17 mouse cellular contexts compared by ENCODE assay signal in genomic region chr3:38297499-38297898, GRCm38 (mm10).
DNase-seq lines count a peak whose midpoint lies in the region; ATAC-seq and TF ChIP-seq lines count a peak whose summit lies in the region.
"Had no signal": no experiment of that assay in that cellular context is flagged by ENCODE, and none has a peak within 500 bp of the region (broad histone marks: within the 10 kb centered on the region; RNA-seq: fewer than 3 reads in every experiment).

No protein-coding gene starts in this region.

- H3K4me3 ChIP-seq in limb, embryonic 14.5 days (replicated peaks; ENCODE audit: low read length): no peak overlapping the region
- no peak overlapping the region for H3K4me3 ChIP-seq in hindbrain, embryonic 14.5 days (replicated peaks; ENCODE audit: low read length)
- H3K4me3 ChIP-seq in hindbrain, embryonic 10.5 days: no peak overlapping the region
- H3K4me3 ChIP-seq: forebrain, embryonic 12.5 days; midbrain, embryonic 13.5 days had no signal

- ATAC-seq in limb, embryonic 14.5 days (ENCODE audit: low FRiP score, low read depth): no peak
- ATAC-seq in hindbrain, embryonic 14.5 days (ENCODE audit: low FRiP score): no peak
- ATAC-seq: intestine, postnatal 0 days; midbrain, embryonic 13.5 days had no signal

- no peak for TF ChIP-seq POLR2A in limb, embryonic 14.5 days (IDR thresholded peaks at IDR 0.05; ENCODE audit: borderline replicate concordance, extremely low read depth, insufficient read depth, insufficient read length)

- no peak overlapping the region for H3K9ac ChIP-seq in limb, embryonic 14.5 days (ENCODE audit: low read depth, low read length, severe bottlenecking)
- H3K9ac ChIP-seq in hindbrain, embryonic 14.5 days: no peak overlapping the region
- H3K9ac ChIP-seq: forebrain, embryonic 12.5 days; liver, embryonic 14.5 days; lung, embryonic 14.5 days; midbrain, embryonic 13.5 days had no signal

- DNase-seq in heart, adult 11 months: peak; percentile 93
- DNase-seq in heart, postnatal 14 days: no peak
- DNase-seq in NIH3T3 (ENCODE audit: low read depth) (peak; percentile 92), adipocyte (ENCODE audit: low spot score) (peak; percentile 75)
- DNase-seq in limb, embryonic 14.5 days (ENCODE audit: low spot score): peak; percentile 27
- DNase-seq in hindbrain, embryonic 14.5 days (ENCODE audit: low spot score): no peak
- no peak for DNase-seq in hindbrain, embryonic 10.5 days (ENCODE audit: low spot score)
- DNase-seq: cerebellum, adult 8-10 months; cerebellum, postnatal 36 days; lung, embryonic 14.5 days; right cerebral cortex, postnatal 25 days; thymus, postnatal 14 days had no signal

- no peaks in the 10 kb centered on the region for H3K27me3 ChIP-seq in limb, embryonic 14.5 days (ENCODE audit: control insufficient read depth, insufficient read depth, low read length)
- H3K27me3 ChIP-seq in hindbrain, embryonic 14.5 days (ENCODE audit: control insufficient read depth, insufficient read depth, low read length): no peaks in the 10 kb centered on the region
- no peaks in the 10 kb centered on the region for H3K27me3 ChIP-seq in hindbrain, embryonic 10.5 days (ENCODE audit: insufficient read depth, poor library complexity, severe bottlenecking)
- H3K27me3 ChIP-seq: forebrain, embryonic 12.5 days; midbrain, embryonic 13.5 days had no signal

- H3K4me1 ChIP-seq in limb, embryonic 14.5 days (ENCODE audit: control insufficient read depth, insufficient read depth, low read length): no peaks in the 10 kb centered on the region; the same call in 1 of the 2 replicates
- peaks cover 7% of the 10 kb centered on the region; the same call in 1 of the 2 replicates for H3K4me1 ChIP-seq in hindbrain, embryonic 14.5 days (replicated peaks; ENCODE audit: control insufficient read depth, insufficient read depth, low read length)
- H3K4me1 ChIP-seq in hindbrain, embryonic 10.5 days (replicated peaks): peaks cover 19% of the 10 kb centered on the region

- H3K27ac ChIP-seq in limb, embryonic 14.5 days (replicated peaks; ENCODE audit: low read depth, low read length): no peak overlapping the region
- no peak overlapping the region for H3K27ac ChIP-seq in hindbrain, embryonic 14.5 days
- no peak overlapping the region for H3K27ac ChIP-seq in hindbrain, embryonic 10.5 days
- H3K27ac ChIP-seq: forebrain, embryonic 12.5 days; liver, embryonic 14.5 days; midbrain, embryonic 13.5 days had no signal

- intact Hi-C loops in heart, postnatal 14 days (cut with DNase I): no loop called here

- no peak overlapping the region for H3K4me2 ChIP-seq in limb, embryonic 14.5 days (replicated peaks; ENCODE audit: low read depth, low read length, severe bottlenecking)
- H3K4me2 ChIP-seq in hindbrain, embryonic 14.5 days (replicated peaks): no peak overlapping the region
- H3K4me2 ChIP-seq: forebrain, embryonic 12.5 days; heart, embryonic 11.5 days; lung, embryonic 14.5 days; midbrain, embryonic 13.5 days had no signal

- H3K36me3 ChIP-seq in limb, embryonic 14.5 days (ENCODE audit: control insufficient read depth, insufficient read depth, low read length): no peaks in the 10 kb centered on the region
- H3K36me3 ChIP-seq in hindbrain, embryonic 14.5 days (replicated peaks; ENCODE audit: control insufficient read depth, insufficient read depth): no peaks in the 10 kb centered on the region
- no peaks in the 10 kb centered on the region for H3K36me3 ChIP-seq in hindbrain, embryonic 10.5 days
- H3K36me3 ChIP-seq: forebrain, embryonic 12.5 days; midbrain, embryonic 13.5 days had no signal

- H3K9me3 ChIP-seq in limb, embryonic 14.5 days (ENCODE audit: control insufficient read depth, low read length): no peaks in the 10 kb centered on the region
- no peaks in the 10 kb centered on the region for H3K9me3 ChIP-seq in hindbrain, embryonic 14.5 days (ENCODE audit: control insufficient read depth, low read length)
- no peaks in the 10 kb centered on the region for H3K9me3 ChIP-seq in hindbrain, embryonic 10.5 days
- H3K9me3 ChIP-seq: forebrain, embryonic 12.5 days; midbrain, embryonic 13.5 days had no signal

- 67% methylated on average over 2 of the region's 2 CpGs for WGBS in limb, embryonic 14.5 days
- WGBS in hindbrain, embryonic 14.5 days: 82% methylated on average over 2 of the region's 2 CpGs
- 66% methylated on average over 2 of the region's 2 CpGs for WGBS in hindbrain, embryonic 10.5 days

Comparison
In these comparisons a context has a peak if more than half of its experiments do, and no peak if none do; other contexts are left out.
1. DNase-seq: peak in heart, adult 11 months (single experiment), NIH3T3 (single experiment), adipocyte (single experiment) and limb, embryonic 14.5 days (single experiment); none in heart, postnatal 14 days (0 of 2), hindbrain, embryonic 14.5 days (single experiment) and hindbrain, embryonic 10.5 days (single experiment).